Mouse (Mus musculus) small intestine, adult 2 months (tissue): Measurements from ENCODE around the gene Lima1. TPM values are rescaled to one million over a fixed set of nuclear protein-coding genes. Genes with fewer than 3 reads are reported as not detected.

Experiments used
- H3K27ac ChIP-seq: fragments of 200-500 bp; 2 replicates; pipeline ENCODE4 v1.5.1; 2012; ENCODE audit warnings: low read depth, low read length, control low read depth, inconsistent platforms; ENCODE audit not compliant: insufficient read depth
- H3K27me3 ChIP-seq: fragments of 200-500 bp; 2 replicates; pipeline ENCODE4 v1.6.1; 2012; ENCODE audit warnings: mild to moderate bottlenecking, moderate library complexity, low read length, inconsistent platforms; ENCODE audit not compliant: control insufficient read depth, insufficient read depth
- H3K36me3 ChIP-seq: fragments of 200-500 bp; 2 replicates; pipeline ENCODE4 v1.6.1; 2012; ENCODE audit warnings: mild to moderate bottlenecking, low read length, control low read depth, inconsistent platforms; ENCODE audit not compliant: control insufficient read depth, insufficient read depth
- H3K4me1 ChIP-seq: fragments of 200-500 bp; 2 replicates; pipeline ENCODE4 v1.6.1; 2012; ENCODE audit warnings: low read length, inconsistent platforms, mixed read lengths; ENCODE audit not compliant: control insufficient read depth, insufficient read depth, insufficient read length
- H3K4me3 ChIP-seq: fragments of 200-500 bp; 2 replicates; pipeline ENCODE4 v1.5.1; 2012; ENCODE audit warnings: low read depth, mild to moderate bottlenecking, control low read depth, inconsistent platforms, low read length, moderate library complexity
- CTCF ChIP-seq: fragments of 200-500 bp; IDR thresholded peaks from 2 replicates; pipeline ENCODE4 v1.5.1; 2012; ENCODE audit warnings: low read depth, mild to moderate bottlenecking, control low read depth, inconsistent platforms, low read length, moderate library complexity, mixed read lengths; ENCODE audit not compliant: insufficient replicate concordance, insufficient read length; ENCODE audit errors: extremely low read depth
- POLR2A ChIP-seq: fragments of 200-500 bp; IDR thresholded peaks from 2 replicates; pipeline ENCODE4 v1.6.1; 2012; ENCODE audit warnings: low read depth, mild to moderate bottlenecking, control low read depth, inconsistent platforms, low read length, moderate library complexity
- WGBS: fragments of 180-500 bp; shearing (Covaris S2); methylation state at CpG from one replicate; pipeline ENCODE4 v1.1.7; 2018; 5-methylcytosine and 5-hydroxymethylcytosine counted together
- polyA plus RNA-seq: library from polyadenylated mRNA; depleted of rRNA; stranded (reverse); fragments of >200 nt; gene quantifications from 2 replicates; pipeline ENCODE4 v1.2.3, GENCODE M21; 2012

Lima1 gene
- polyA plus RNA-seq, 1 experiment = 47.7 TPM

GRCm38 (mm10) chr15:99814554-99815260, 60.5 kb downstream of the Lima1 start:
- Histone ChIP-seq H3K4me1 (peaks cover 5% of the 10 kb centered on the region; the same call in 1 of the 2 replicates), H3K27me3 (no peaks in the 10 kb centered on the region), H3K27ac (peak overlapping the region; percentile 48), H3K36me3 (peaks cover 58% of the 10 kb centered on the region), H3K4me3 (peak overlapping the region; percentile 4)
- 80% methylated on average over 24 of the region's 24 CpGs for WGBS
- TF ChIP-seq POLR2A (no peak), CTCF (no peak)

GRCm38 (mm10) chr15:99813639-99814038, 61.6 kb downstream of the Lima1 start:
- TF ChIP-seq CTCF (no peak), POLR2A (no peak)
- Histone ChIP-seq H3K27ac (no peak overlapping the region), H3K36me3 (peaks cover 54% of the 10 kb centered on the region), H3K4me1 (peaks cover 5% of the 10 kb centered on the region; the same call in 1 of the 2 replicates), H3K27me3 (no peaks in the 10 kb centered on the region), H3K4me3 (no peak overlapping the region)
- WGBS = 89% methylated on average over 6 of the region's 6 CpGs

GRCm38 (mm10) chr15:99812097-99812496, 63.2 kb downstream of the Lima1 start:
- no peak overlapping the region for H3K4me3 ChIP-seq
- no peaks in the 10 kb centered on the region for H3K27me3 ChIP-seq
- 36% methylated on average over 7 of the region's 7 CpGs for WGBS
- 0 out of 2 replicates have a peak overlapping the region, but pooled peaks have one; percentile 12 for H3K27ac ChIP-seq
- H3K4me1 ChIP-seq = peaks cover 5% of the 10 kb centered on the region; the same call in 1 of the 2 replicates
- TF ChIP-seq CTCF = no peak
- TF ChIP-seq POLR2A = no peak
- peaks cover 62% of the 10 kb centered on the region for H3K36me3 ChIP-seq

- peaks cover 5% of the 10 kb centered on the region; the same call in 1 of the 2 replicates for H3K4me1 ChIP-seq
- no peak for TF ChIP-seq CTCF
- TF ChIP-seq POLR2A = no peak
- H3K4me3 ChIP-seq = no peak overlapping the region
- no peaks in the 10 kb centered on the region for H3K27me3 ChIP-seq
- 85% methylated on average over 21 of the region's 21 CpGs for WGBS
- peaks cover 69% of the 10 kb centered on the region for H3K36me3 ChIP-seq
- no peak overlapping the region for H3K27ac ChIP-seq
Observed at GRCm38 (mm10) chr15:99807776-99808735, 67.2 kb downstream of the Lima1 start.

DNA sequence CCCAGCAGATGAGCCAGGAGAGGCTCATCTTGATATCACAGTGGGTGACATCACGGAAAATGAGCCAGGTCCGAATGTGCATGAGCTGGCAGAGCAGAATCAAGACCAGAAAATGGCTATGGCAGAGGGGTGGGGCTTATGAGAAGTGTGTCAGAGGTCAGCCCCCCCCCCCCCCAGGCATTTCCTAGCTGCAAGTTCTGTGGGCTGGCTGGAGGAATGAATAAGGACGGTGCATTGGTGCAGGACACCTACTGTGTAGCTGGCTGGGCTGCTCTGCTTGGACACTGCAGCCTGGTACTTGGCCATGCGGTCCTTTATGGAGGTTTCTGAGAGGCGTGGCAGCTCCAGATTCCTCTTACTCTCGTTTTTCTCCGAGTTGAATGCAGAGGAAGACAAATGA, 69.1 kb downstream of the Lima1 start:
- no peaks in the 10 kb centered on the region for H3K27me3 ChIP-seq
- no peak overlapping the region for H3K27ac ChIP-seq
- no peak for TF ChIP-seq CTCF
- TF ChIP-seq POLR2A = no peak
- H3K36me3 ChIP-seq = peaks cover 73% of the 10 kb centered on the region
- H3K4me1 ChIP-seq = peaks cover under 1% of the 10 kb centered on the region; the same call in 1 of the 2 replicates
- no peak overlapping the region for H3K4me3 ChIP-seq
- 66% methylated on average over 7 of the region's 7 CpGs for WGBS

- Histone ChIP-seq H3K27me3 (no peaks in the 10 kb centered on the region), H3K4me3 (no peak overlapping the region), H3K36me3 (peaks cover 74% of the 10 kb centered on the region), H3K27ac (no peak overlapping the region), H3K4me1 (no peaks in the 10 kb centered on the region)
- WGBS = 96% methylated on average over 4 of the region's 4 CpGs
- TF ChIP-seq CTCF (no peak), POLR2A (no peak)
Observed at GRCm38 (mm10) chr15:99805673-99806072, 69.6 kb downstream of the Lima1 start.
